Mouse (Mus musculus) neural tube, embryonic 11.5 days (tissue): Measurements from ENCODE around the gene Mlf2. TPM values are rescaled to one million over a fixed set of nuclear protein-coding genes. Genes with fewer than 3 reads are reported as not detected.

Experiments used
- ATAC-seq: fragments of 200-750 bp; cut with Nextera tagmentation; 2 replicates; pipeline ENCODE4 v1.8.0; 2017; ENCODE audit warnings: moderate number of reproducible peaks, mild to moderate bottlenecking, moderate TSS enrichment, moderate library complexity; ENCODE audit not compliant: insufficient read depth, low FRiP score, low TSS enrichment
- DNase-seq: peaks from one replicate; pipeline ENCODE4 v3.0.0-alpha.2; 2015; ENCODE audit warnings: low spot score
- H3K27ac ChIP-seq: fragments of 300-500 bp; sonication (generic); 2 replicates; pipeline ENCODE4 v1.5.1; 2014; ENCODE audit warnings: low read depth, mild to moderate bottlenecking, low read length
- H3K27me3 ChIP-seq: fragments of 300-500 bp; sonication (generic); 2 replicates; pipeline ENCODE4 v1.6.1; 2014; ENCODE audit warnings: mild to moderate bottlenecking, low read length, mixed read lengths; ENCODE audit not compliant: control insufficient read depth, insufficient read depth
- H3K36me3 ChIP-seq: fragments of 300-500 bp; sonication (generic); 2 replicates; pipeline ENCODE4 v1.6.1; 2014; ENCODE audit warnings: mild to moderate bottlenecking, low read length, moderate library complexity, mixed read lengths; ENCODE audit not compliant: control insufficient read depth, insufficient read depth
- H3K4me1 ChIP-seq: fragments of 300-500 bp; sonication (generic); 2 replicates; pipeline ENCODE4 v1.6.1; 2014; ENCODE audit warnings: low read length, mixed read lengths; ENCODE audit not compliant: control insufficient read depth, insufficient read depth
- H3K4me2 ChIP-seq: fragments of 300-500 bp; sonication (generic); 2 replicates; pipeline ENCODE4 v1.6.1; 2014; ENCODE audit warnings: low read depth, mild to moderate bottlenecking, moderate library complexity
- H3K4me3 ChIP-seq: fragments of 300-500 bp; sonication (generic); 2 replicates; pipeline ENCODE4 v1.5.1; 2014; ENCODE audit warnings: low read depth, low read length
- H3K9ac ChIP-seq: fragments of 300-500 bp; sonication (generic); 2 replicates; pipeline ENCODE4 v1.6.1; 2014; ENCODE audit warnings: mild to moderate bottlenecking, low read length
- H3K9me3 ChIP-seq: fragments of 300-500 bp; sonication (generic); 2 replicates; pipeline ENCODE4 v1.6.1; 2016; ENCODE audit warnings: low read length; ENCODE audit not compliant: control insufficient read depth
- WGBS: fragments of 180-500 bp; shearing (Covaris S2); extraction: QIAGEN DNeasy Blood & Tissue Kit; methylation state at CpG from one replicate; pipeline ENCODE4 v1.1.7; 2014; 5-methylcytosine and 5-hydroxymethylcytosine counted together
- polyA plus RNA-seq: library from polyadenylated mRNA; unstranded; fragments of >200 nt; fragmentation: Nextera tagmentation; extraction: Ambion mirVana; gene quantifications from 2 replicates; pipeline ENCODE4 v1.2.1, GENCODE M21; 2014

Gene Mlf2
- polyA plus RNA-seq, 1 experiment from 2014 or later: 513 TPM

DNA sequence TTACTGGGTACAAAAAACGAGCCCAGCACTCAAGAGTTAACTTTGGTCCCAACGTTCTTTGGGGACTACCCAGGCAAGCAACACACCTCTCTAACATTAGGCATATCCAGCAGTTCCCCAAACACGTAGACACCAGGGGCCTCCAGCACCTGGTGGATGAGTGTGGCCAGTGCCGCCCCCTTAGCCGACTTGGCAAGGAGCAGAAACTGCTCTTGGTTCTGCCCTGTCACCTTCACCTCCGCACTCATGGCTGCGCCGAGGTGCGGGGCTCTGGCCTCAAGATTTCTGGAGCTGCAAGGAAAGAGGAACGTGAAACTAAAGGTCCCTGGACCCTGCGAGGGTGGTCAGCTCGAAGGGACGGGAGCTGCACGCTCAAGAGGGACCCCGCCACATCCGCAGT is 33.5 kb downstream of the Mlf2 start:
- Histone ChIP-seq H3K27ac (no peak overlapping the region), H3K9ac (peak overlapping the region; percentile 92), H3K4me1 (peaks cover 6% of the 10 kb centered on the region; the same call in 1 of the 2 replicates), H3K36me3 (peaks cover 6% of the 10 kb centered on the region; the same call in 1 of the 2 replicates), H3K27me3 (no peaks in the 10 kb centered on the region), H3K4me2 (peak overlapping the region; percentile 84), H3K9me3 (no peaks in the 10 kb centered on the region), H3K4me3 (peak overlapping the region; percentile 76)
- WGBS: 45% methylated on average over 16 of the region's 16 CpGs
- ATAC-seq (peak; percentile 3; the same call in 1 of the 2 replicates), DNase-seq (no peak)

DNA sequence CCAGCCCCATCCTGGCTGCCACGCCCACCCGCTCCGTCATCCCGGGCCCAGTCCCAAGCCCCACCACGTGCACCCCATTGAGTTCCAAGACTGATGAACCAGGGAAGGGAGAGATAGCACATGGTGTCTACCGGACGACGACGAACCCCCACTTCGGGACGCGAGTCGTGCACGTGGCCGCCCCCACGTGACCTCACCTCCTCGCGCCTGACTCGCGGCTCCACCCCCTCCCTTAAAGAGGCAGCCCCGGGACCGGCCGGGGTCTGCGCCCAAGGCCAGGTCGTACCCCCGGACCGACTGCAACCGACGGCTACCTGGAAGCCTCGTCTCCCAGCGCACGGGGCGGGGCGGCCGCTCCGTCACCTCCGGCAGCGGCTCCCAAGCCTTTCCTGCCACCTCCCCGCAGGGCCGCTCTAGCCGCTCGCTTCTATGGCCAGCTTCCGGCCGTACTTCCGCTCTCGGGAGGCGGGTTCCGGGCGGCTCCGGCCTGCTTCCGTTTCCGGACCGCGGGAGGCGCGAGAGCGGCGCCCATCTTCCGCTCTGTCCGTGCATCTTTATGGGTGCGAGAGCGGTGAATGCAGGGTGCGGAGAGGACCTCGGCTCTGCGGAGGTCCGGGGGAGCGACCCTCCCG is 34.0 kb downstream of the Mlf2 start, which contains the start of gene Cops7a:
Gene Cops7a (minus strand): TSS at position 451 of the 632 bp plus-strand sequence.
- under 1% methylated on average over 65 of the region's 68 CpGs for WGBS
- no peaks in the 10 kb centered on the region for H3K27me3 ChIP-seq
- peak within 1 kb of the TSS; percentile 85 for H3K27ac ChIP-seq
- H3K9ac ChIP-seq: peak within 1 kb of the TSS; percentile 92
- H3K4me3 ChIP-seq: peak within 1 kb of the TSS; percentile 76
- H3K4me1 ChIP-seq: peaks cover 6% of the 10 kb centered on the region; the same call in 1 of the 2 replicates
- H3K4me2 ChIP-seq: peak within 1 kb of the TSS; percentile 84
- peaks cover 4% of the 10 kb centered on the region; the same call in 1 of the 2 replicates for H3K36me3 ChIP-seq
- ATAC-seq: peak; percentile 91
- peak; percentile 97 for DNase-seq
- no peaks in the 10 kb centered on the region for H3K9me3 ChIP-seq

DNA sequence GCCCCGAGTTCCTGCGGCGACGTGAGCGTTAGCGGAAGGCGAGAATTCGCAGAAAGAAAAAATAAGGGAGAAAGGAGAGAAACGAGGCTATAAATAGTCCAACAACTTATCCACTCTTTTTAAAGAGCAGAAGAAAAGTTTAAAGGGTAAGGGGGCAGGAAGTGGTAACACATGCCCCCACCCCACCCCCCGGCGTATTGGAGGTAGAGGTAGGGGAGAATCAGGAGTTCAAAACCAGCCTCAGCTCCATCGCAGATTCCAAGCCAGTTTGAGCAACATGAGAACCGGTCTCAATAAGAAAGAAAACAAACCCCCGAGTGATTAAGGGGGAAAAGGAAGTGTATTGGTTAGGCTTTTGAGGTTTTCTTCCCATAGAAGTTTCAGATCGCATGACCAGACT is 34.6 kb downstream of the Mlf2 start:
- 16% methylated on average over 15 of the region's 15 CpGs for WGBS
- Histone ChIP-seq H3K27ac (peak overlapping the region; percentile 85), H3K4me3 (peak overlapping the region; percentile 76), H3K4me2 (peak overlapping the region; percentile 84), H3K27me3 (no peaks in the 10 kb centered on the region), H3K4me1 (peaks cover 6% of the 10 kb centered on the region; the same call in 1 of the 2 replicates), H3K36me3 (peaks cover 3% of the 10 kb centered on the region; the same call in 1 of the 2 replicates), H3K9ac (peak overlapping the region; percentile 92), H3K9me3 (no peaks in the 10 kb centered on the region)
- DNase-seq (no peak), ATAC-seq (no peak)

DNA sequence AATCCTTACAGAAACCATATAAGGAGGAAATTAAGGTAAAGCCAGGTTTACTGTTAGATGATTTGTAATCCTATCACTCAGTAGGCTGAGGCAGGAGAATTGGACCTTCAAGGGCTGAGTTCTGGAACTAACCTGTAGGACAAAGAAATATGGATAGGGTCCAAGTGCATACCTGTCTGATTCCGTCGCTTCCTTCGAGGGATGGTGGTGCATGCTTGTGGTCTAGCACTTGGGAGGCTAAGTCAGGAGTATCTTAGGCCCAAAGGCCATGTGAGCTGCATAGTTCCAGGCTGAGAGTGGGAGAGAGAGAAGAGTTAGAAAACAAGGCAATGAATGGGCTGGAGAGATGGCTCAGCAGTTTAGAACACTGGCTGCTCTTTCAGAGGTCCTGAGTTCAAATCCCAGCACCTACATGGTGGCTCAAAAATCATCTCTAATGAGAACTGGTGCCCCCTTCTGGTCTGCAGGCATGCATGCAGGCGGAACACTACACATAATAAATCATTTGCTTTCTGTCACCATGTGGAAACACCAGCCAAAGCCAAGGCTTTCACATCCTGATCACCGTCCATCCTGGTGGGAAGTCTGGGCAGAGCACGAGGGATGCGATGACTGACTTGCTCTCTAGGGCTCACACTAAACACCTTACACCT is 35.4 kb downstream of the Mlf2 start:
- ATAC-seq (no peak), DNase-seq (no peak)
- Histone ChIP-seq H3K4me3 (peak overlapping the region; percentile 76), H3K4me2 (no peak overlapping the region; the same call in 1 of the 2 replicates), H3K4me1 (peaks cover 6% of the 10 kb centered on the region; the same call in 1 of the 2 replicates), H3K9me3 (no peaks in the 10 kb centered on the region), H3K36me3 (peaks cover 2% of the 10 kb centered on the region; the same call in 1 of the 2 replicates), H3K9ac (no peak overlapping the region), H3K27me3 (no peaks in the 10 kb centered on the region), H3K27ac (no peak overlapping the region)
- WGBS: 98% methylated on average over 7 of the region's 7 CpGs

DNA sequence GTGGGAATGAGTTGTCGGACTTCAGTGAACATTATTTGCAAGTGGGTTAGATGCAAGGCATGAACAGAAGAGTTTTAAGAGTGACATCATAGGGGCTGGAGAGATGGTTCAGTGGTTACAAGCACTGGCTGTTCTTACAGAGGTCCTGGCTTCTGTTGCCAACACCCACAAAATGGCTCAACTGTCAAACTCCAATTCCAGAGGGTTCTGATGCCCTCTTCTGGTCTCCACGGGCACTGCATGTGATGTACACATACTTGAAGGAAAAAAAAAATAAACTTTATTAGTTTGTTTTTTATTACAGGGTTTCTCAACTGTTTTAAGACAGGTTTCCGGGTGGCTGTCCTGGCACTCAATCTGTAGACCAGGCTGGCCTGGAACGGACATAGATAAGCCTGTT is 36.6 kb downstream of the Mlf2 start:
- H3K9me3 ChIP-seq: no peaks in the 10 kb centered on the region
- no peak overlapping the region for H3K27ac ChIP-seq
- H3K9ac ChIP-seq: no peak overlapping the region
- no peak overlapping the region for H3K4me2 ChIP-seq
- H3K4me3 ChIP-seq: no peak overlapping the region
- H3K27me3 ChIP-seq: no peaks in the 10 kb centered on the region
- DNase-seq (peak; percentile 45), ATAC-seq (no peak)
- peaks cover 6% of the 10 kb centered on the region; the same call in 1 of the 2 replicates for H3K4me1 ChIP-seq
- 69% methylated on average over 4 of the region's 4 CpGs for WGBS
- H3K36me3 ChIP-seq: no peaks in the 10 kb centered on the region

Other genes starting within 250 kb of the Mlf2 start
- 202 and 204 TPM in 2 replicates for gene Emg1, start 219.2 kb upstream of the Mlf2 start, polyA plus RNA-seq
- 362 and 370 TPM in 2 replicates for gene Phb2, start 219.1 kb upstream of the Mlf2 start, polyA plus RNA-seq
- 6.9 and 8.0 TPM in 2 replicates for gene Ptpn6, start 192.7 kb upstream of the Mlf2 start, polyA plus RNA-seq
- 456 and 504 TPM in 2 replicates for gene Grcc10, start 190.0 kb upstream of the Mlf2 start, polyA plus RNA-seq
- gene Gm45234, start 175.4 kb upstream of the Mlf2 start, polyA plus RNA-seq: not detected in 2 replicates
- gene Atn1, start 174.9 kb upstream of the Mlf2 start, polyA plus RNA-seq: 11.8 and 12.1 TPM in 2 replicates
- gene Eno2, start 161.7 kb upstream of the Mlf2 start, polyA plus RNA-seq: 8.5 and 9.8 TPM in 2 replicates
- 0.27 and 1.4 TPM in 2 replicates for gene Lrrc23, start 151.7 kb upstream of the Mlf2 start, polyA plus RNA-seq
- gene Spsb2, start 122.7 kb upstream of the Mlf2 start, polyA plus RNA-seq: 6.3 and 6.9 TPM in 2 replicates
- gene Tpi1, start 117.1 kb upstream of the Mlf2 start, polyA plus RNA-seq: 622 and 634 TPM in 2 replicates
- 162 and 174 TPM in 2 replicates for gene Usp5, start 101.9 kb upstream of the Mlf2 start, polyA plus RNA-seq
- 190 and 195 TPM in 2 replicates for gene Cdca3, start 101.8 kb upstream of the Mlf2 start, polyA plus RNA-seq
- gene Gnb3, start 91.1 kb upstream of the Mlf2 start, polyA plus RNA-seq: 0.22 and 0.29 TPM in 2 replicates
- 14.6 and 16.9 TPM in 2 replicates for gene P3h3, start 73.6 kb upstream of the Mlf2 start, polyA plus RNA-seq
- 2.3 TPM in 2 replicates for gene Gpr162, start 67.4 kb upstream of the Mlf2 start, polyA plus RNA-seq
- gene Cd4, start 43.2 kb upstream of the Mlf2 start, polyA plus RNA-seq: 0.07 TPM in 1 of 2 replicates, not detected in the other
- gene Lag3, start 19.7 kb upstream of the Mlf2 start, polyA plus RNA-seq: 1.4 and 1.7 TPM in 2 replicates
- 345 and 381 TPM in 2 replicates for gene Ptms, start 11.3 kb upstream of the Mlf2 start, polyA plus RNA-seq
- gene Cops7a, start 34.2 kb downstream of the Mlf2 start, polyA plus RNA-seq: 110 and 118 TPM in 2 replicates
- gene Pianp, start 65.3 kb downstream of the Mlf2 start, polyA plus RNA-seq: 1.7 and 2.6 TPM in 2 replicates
- 9.7 and 10.2 TPM in 2 replicates for gene Zfp384, start 77.8 kb downstream of the Mlf2 start, polyA plus RNA-seq
- gene Ing4, start 108.4 kb downstream of the Mlf2 start, polyA plus RNA-seq: 130 and 132 TPM in 2 replicates
- 10.9 and 11.7 TPM in 2 replicates for gene Acrbp, start 118.3 kb downstream of the Mlf2 start, polyA plus RNA-seq
- gene Lpar5, start 136.5 kb downstream of the Mlf2 start, polyA plus RNA-seq: 0.34 and 0.57 TPM in 2 replicates
- gene Chd4, start 164.6 kb downstream of the Mlf2 start, polyA plus RNA-seq: 117 and 123 TPM in 2 replicates
- 62.7 and 63.4 TPM in 2 replicates for gene Nop2, start 200.5 kb downstream of the Mlf2 start, polyA plus RNA-seq
- gene Iffo1, start 213.9 kb downstream of the Mlf2 start, polyA plus RNA-seq: 13.8 and 16.5 TPM in 2 replicates
- gene Gapdh, start 235.1 kb downstream of the Mlf2 start, polyA plus RNA-seq: 2,338 and 2,354 TPM in 2 replicates